Mouse (Mus musculus): Measurements from ENCODE around the gene Hoxc5.

- TF ChIP-seq CTCF (IDR thresholded peaks at IDR 0.05; ENCODE audit: control insufficient read depth, insufficient read depth, insufficient replicate concordance, low read depth, low read length) (no peak), POLR2A (IDR thresholded peaks at IDR 0.05; ENCODE audit: control insufficient read depth, low read depth, low read length) (no peak)
Measured at GRCm38 (mm10) chr15:103040601-103041000, 73.4 kb downstream of the Hoxc5 start.

Measured in testis, adult 2 months (tissue).